Mouse (Mus musculus) stomach, postnatal 0 days (tissue): ENCODE data around the gene Ip6k2.

Experiments used
- CTCF ChIP-seq: IDR thresholded peaks from 2 replicates; pipeline ENCODE4 v1.5.1; 2016; ENCODE audit warnings: antibody characterized with exemption, low read depth, mild to moderate bottlenecking, moderate library complexity
- EP300 ChIP-seq: optimal IDR thresholded peaks from 2 replicates; pipeline ENCODE3; 2016; ENCODE audit warnings: antibody characterized with exemption

GRCm38 (mm10) chr9:108748600-108749183 lies 34.9 kb upstream of the Ip6k2 start:
- no peak for TF ChIP-seq EP300
- no peak for TF ChIP-seq CTCF
